Mouse (Mus musculus): ENCODE results near the gene Anpep. TPM values are rescaled to one million over a fixed set of nuclear protein-coding genes. Genes with fewer than 3 reads are reported as not detected.

The Anpep gene
- polyA plus RNA-seq, 1 experiment from 2014 or later: 28.5 TPM

GRCm38 (mm10) chr7:79832980-79833379 lies 27.9 kb downstream of the Anpep start:
- no peak overlapping the region for H3K4me3 ChIP-seq (ENCODE audit: low read depth, low read length)
- no peak for ATAC-seq (replicated peaks; ENCODE audit: low FRiP score)
- H3K4me1 ChIP-seq (replicated peaks; ENCODE audit: control insufficient read depth, insufficient read depth, low read length): no peaks in the 10 kb centered on the region
- no peaks in the 10 kb centered on the region for H3K9me3 ChIP-seq (ENCODE audit: control insufficient read depth, low read length)
- H3K4me2 ChIP-seq: no peak overlapping the region
- no peaks in the 10 kb centered on the region; the same call in 1 of the 2 replicates for H3K36me3 ChIP-seq (ENCODE audit: control insufficient read depth, insufficient read depth, low read length)
- H3K9ac ChIP-seq (ENCODE audit: low read depth, low read length): no peak overlapping the region
- no peak for DNase-seq (ENCODE audit: low spot score)
- no peaks in the 10 kb centered on the region for H3K27me3 ChIP-seq (replicated peaks; ENCODE audit: control insufficient read depth, insufficient read depth, low read length)
- H3K27ac ChIP-seq (ENCODE audit: low read depth, low read length): no peak overlapping the region

GRCm38 (mm10) chr7:79831585-79831984 lies 29.3 kb downstream of the Anpep start:
- Histone ChIP-seq H3K27ac (ENCODE audit: low read depth, low read length) (no peak overlapping the region), H3K9ac (ENCODE audit: low read depth, low read length) (no peak overlapping the region), H3K9me3 (ENCODE audit: control insufficient read depth, low read length) (no peaks in the 10 kb centered on the region), H3K36me3 (ENCODE audit: control insufficient read depth, insufficient read depth, low read length) (no peaks in the 10 kb centered on the region; the same call in 1 of the 2 replicates), H3K4me3 (ENCODE audit: low read depth, low read length) (no peak overlapping the region), H3K4me2 (no peak overlapping the region), H3K27me3 (replicated peaks; ENCODE audit: control insufficient read depth, insufficient read depth, low read length) (no peaks in the 10 kb centered on the region), H3K4me1 (replicated peaks; ENCODE audit: control insufficient read depth, insufficient read depth, low read length) (no peaks in the 10 kb centered on the region)
- no peak for DNase-seq (ENCODE audit: low spot score)
- ATAC-seq (replicated peaks; ENCODE audit: low FRiP score): no peak
- 70% methylated on average over 6 of the region's 6 CpGs for WGBS

- no peaks in the 10 kb centered on the region for H3K9me3 ChIP-seq (ENCODE audit: control insufficient read depth, low read length)
- ATAC-seq (replicated peaks; ENCODE audit: low FRiP score) (no peak), DNase-seq (ENCODE audit: low spot score) (no peak)
- no peaks in the 10 kb centered on the region; the same call in 1 of the 2 replicates for H3K36me3 ChIP-seq (ENCODE audit: control insufficient read depth, insufficient read depth, low read length)
- H3K27me3 ChIP-seq (replicated peaks; ENCODE audit: control insufficient read depth, insufficient read depth, low read length): no peaks in the 10 kb centered on the region
- H3K27ac ChIP-seq (ENCODE audit: low read depth, low read length): no peak overlapping the region
- no peak overlapping the region for H3K9ac ChIP-seq (ENCODE audit: low read depth, low read length)
- no peak overlapping the region for H3K4me3 ChIP-seq (ENCODE audit: low read depth, low read length)
- H3K4me2 ChIP-seq: no peak overlapping the region
- H3K4me1 ChIP-seq (replicated peaks; ENCODE audit: control insufficient read depth, insufficient read depth, low read length): no peaks in the 10 kb centered on the region
- 67% methylated on average over 6 of the region's 6 CpGs for WGBS
These were observed 29.7 kb downstream of the Anpep start for GRCm38 (mm10) chr7:79831145-79831544.

GRCm38 (mm10) chr7:79828341-79828740 lies 32.5 kb downstream of the Anpep start:
- no peaks in the 10 kb centered on the region for H3K36me3 ChIP-seq (ENCODE audit: control insufficient read depth, insufficient read depth, low read length)
- ATAC-seq (replicated peaks; ENCODE audit: low FRiP score) (no peak), DNase-seq (ENCODE audit: low spot score) (no peak)
- no peaks in the 10 kb centered on the region for H3K4me1 ChIP-seq (replicated peaks; ENCODE audit: control insufficient read depth, insufficient read depth, low read length)
- no peak overlapping the region for H3K9ac ChIP-seq (ENCODE audit: low read depth, low read length)
- no peaks in the 10 kb centered on the region for H3K27me3 ChIP-seq (replicated peaks; ENCODE audit: control insufficient read depth, insufficient read depth, low read length)
- H3K4me2 ChIP-seq: no peak overlapping the region
- H3K9me3 ChIP-seq (ENCODE audit: control insufficient read depth, low read length): no peaks in the 10 kb centered on the region
- no peak overlapping the region for H3K4me3 ChIP-seq (ENCODE audit: low read depth, low read length)
- H3K27ac ChIP-seq (ENCODE audit: low read depth, low read length): no peak overlapping the region
- 62% methylated on average over 3 of the region's 3 CpGs for WGBS

GRCm38 (mm10) chr7:79822092-79822695 lies 38.7 kb downstream of the Anpep start:
- 80% methylated on average over 12 of the region's 12 CpGs for WGBS
- H3K9me3 ChIP-seq (ENCODE audit: control insufficient read depth, low read length): no peaks in the 10 kb centered on the region
- H3K27ac ChIP-seq (ENCODE audit: low read depth, low read length): no peak overlapping the region
- no peak overlapping the region for H3K9ac ChIP-seq (ENCODE audit: low read depth, low read length)
- H3K4me1 ChIP-seq (replicated peaks; ENCODE audit: control insufficient read depth, insufficient read depth, low read length): peaks cover 13% of the 10 kb centered on the region
- no peak overlapping the region for H3K4me2 ChIP-seq
- H3K36me3 ChIP-seq (ENCODE audit: control insufficient read depth, insufficient read depth, low read length): no peaks in the 10 kb centered on the region
- DNase-seq (ENCODE audit: low spot score): no peak
- no peak overlapping the region for H3K4me3 ChIP-seq (ENCODE audit: low read depth, low read length)
- H3K27me3 ChIP-seq (replicated peaks; ENCODE audit: control insufficient read depth, insufficient read depth, low read length): 0 out of 2 replicates have a peak, but pooled peaks cover 3% of the 10 kb centered on the region
- ATAC-seq (replicated peaks; ENCODE audit: low FRiP score): no peak

GRCm38 (mm10) chr7:79819996-79820395 lies 40.9 kb downstream of the Anpep start:
- no peak for ATAC-seq (replicated peaks; ENCODE audit: low FRiP score)
- no peaks in the 10 kb centered on the region for H3K9me3 ChIP-seq (ENCODE audit: control insufficient read depth, low read length)
- H3K4me1 ChIP-seq (replicated peaks; ENCODE audit: control insufficient read depth, insufficient read depth, low read length): peaks cover 13% of the 10 kb centered on the region
- no peak overlapping the region; the same call in 1 of the 2 replicates for H3K27ac ChIP-seq (ENCODE audit: low read depth, low read length)
- H3K36me3 ChIP-seq (ENCODE audit: control insufficient read depth, insufficient read depth, low read length): no peaks in the 10 kb centered on the region
- no peak overlapping the region for H3K9ac ChIP-seq (ENCODE audit: low read depth, low read length)
- 53% methylated on average over 11 of the region's 11 CpGs for WGBS
- 0 out of 2 replicates have a peak, but pooled peaks cover 3% of the 10 kb centered on the region for H3K27me3 ChIP-seq (replicated peaks; ENCODE audit: control insufficient read depth, insufficient read depth, low read length)
- no peak overlapping the region for H3K4me2 ChIP-seq
- no peak for DNase-seq (ENCODE audit: low spot score)
- no peak overlapping the region for H3K4me3 ChIP-seq (ENCODE audit: low read depth, low read length)

- Histone ChIP-seq H3K4me3 (ENCODE audit: low read depth, low read length) (no peak overlapping the region), H3K9me3 (ENCODE audit: control insufficient read depth, low read length) (no peaks in the 10 kb centered on the region), H3K36me3 (ENCODE audit: control insufficient read depth, insufficient read depth, low read length) (no peaks in the 10 kb centered on the region), H3K4me1 (replicated peaks; ENCODE audit: control insufficient read depth, insufficient read depth, low read length) (peaks cover 13% of the 10 kb centered on the region), H3K9ac (ENCODE audit: low read depth, low read length) (no peak overlapping the region), H3K27me3 (replicated peaks; ENCODE audit: control insufficient read depth, insufficient read depth, low read length) (0 out of 2 replicates have a peak, but pooled peaks cover 3% of the 10 kb centered on the region), H3K27ac (ENCODE audit: low read depth, low read length) (no peak overlapping the region), H3K4me2 (no peak overlapping the region)
- no peak for DNase-seq (ENCODE audit: low spot score)
- no peak for ATAC-seq (replicated peaks; ENCODE audit: low FRiP score)
- WGBS: 17% methylated on average over 4 of the region's 4 CpGs
These were observed 41.3 kb downstream of the Anpep start for GRCm38 (mm10) chr7:79819515-79819914.

GRCm38 (mm10) chr7:79818321-79818720 lies 42.5 kb downstream of the Anpep start:
- Histone ChIP-seq H3K4me2 (no peak overlapping the region), H3K9me3 (ENCODE audit: control insufficient read depth, low read length) (no peaks in the 10 kb centered on the region), H3K36me3 (ENCODE audit: control insufficient read depth, insufficient read depth, low read length) (no peaks in the 10 kb centered on the region), H3K27me3 (replicated peaks; ENCODE audit: control insufficient read depth, insufficient read depth, low read length) (0 out of 2 replicates have a peak, but pooled peaks cover 3% of the 10 kb centered on the region), H3K4me1 (replicated peaks; ENCODE audit: control insufficient read depth, insufficient read depth, low read length) (peaks cover 13% of the 10 kb centered on the region), H3K4me3 (ENCODE audit: low read depth, low read length) (no peak overlapping the region), H3K27ac (ENCODE audit: low read depth, low read length) (no peak overlapping the region), H3K9ac (ENCODE audit: low read depth, low read length) (no peak overlapping the region)
- DNase-seq (ENCODE audit: low spot score): no peak
- 7% methylated on average over 6 of the region's 6 CpGs for WGBS
- ATAC-seq (replicated peaks; ENCODE audit: low FRiP score): no peak

GRCm38 (mm10) chr7:79813409-79813808 lies 47.5 kb downstream of the Anpep start:
- H3K9ac ChIP-seq (ENCODE audit: low read depth, low read length): no peak overlapping the region
- H3K9me3 ChIP-seq (ENCODE audit: control insufficient read depth, low read length): no peaks in the 10 kb centered on the region
- DNase-seq (ENCODE audit: low spot score) (no peak), ATAC-seq (replicated peaks; ENCODE audit: low FRiP score) (no peak)
- peaks cover 27% of the 10 kb centered on the region for H3K27me3 ChIP-seq (replicated peaks; ENCODE audit: control insufficient read depth, insufficient read depth, low read length)
- H3K4me3 ChIP-seq (ENCODE audit: low read depth, low read length): no peak overlapping the region
- peaks cover 5% of the 10 kb centered on the region; the same call in 1 of the 2 replicates for H3K4me1 ChIP-seq (replicated peaks; ENCODE audit: control insufficient read depth, insufficient read depth, low read length)
- H3K4me2 ChIP-seq: no peak overlapping the region
- no peak overlapping the region for H3K27ac ChIP-seq (ENCODE audit: low read depth, low read length)
- H3K36me3 ChIP-seq (ENCODE audit: control insufficient read depth, insufficient read depth, low read length): no peaks in the 10 kb centered on the region
- 85% methylated on average over 1 of the region's 1 CpGs for WGBS

Measured in liver, embryonic 11.5 days (tissue).